Mouse (Mus musculus) heart, embryonic 11.5 days (tissue): ENCODE measurements at regions not wholly inside any gene's neighbourhood (a gene's known extent, or its start where the extent isn't known, plus 50 kb on each side); places are given as distances from the start of the nearest gene placed in this dataset.

ENCODE experiments used
- ATAC-seq: fragments of 200-750 bp; cut with Nextera tagmentation; replicated peaks from 2 replicates; pipeline ENCODE4 v1.8.0; 2017; ENCODE audit warnings: moderate library complexity; ENCODE audit not compliant: insufficient number of reproducible peaks, low FRiP score, low TSS enrichment
- H3K27ac ChIP-seq: fragments of 300-500 bp; sonication (generic); 2 replicates; pipeline ENCODE4 v1.5.1; 2014; ENCODE audit warnings: mild to moderate bottlenecking, low read depth, low read length
- H3K27me3 ChIP-seq: fragments of 300-500 bp; sonication (generic); 2 replicates; pipeline ENCODE4 v1.6.1; 2014; ENCODE audit warnings: mild to moderate bottlenecking, low read length, mixed read lengths; ENCODE audit not compliant: control insufficient read depth, insufficient read depth
- H3K36me3 ChIP-seq: fragments of 300-500 bp; sonication (generic); 2 replicates; pipeline ENCODE4 v1.6.1; 2014; ENCODE audit warnings: mild to moderate bottlenecking, low read length, moderate library complexity, mixed read lengths; ENCODE audit not compliant: control insufficient read depth, insufficient read depth
- H3K4me1 ChIP-seq: fragments of 300-500 bp; sonication (generic); 2 replicates; pipeline ENCODE4 v1.6.1; 2014; ENCODE audit warnings: low read length; ENCODE audit not compliant: control insufficient read depth, insufficient read depth
- H3K4me2 ChIP-seq: fragments of 300-500 bp; sonication (generic); 2 replicates; pipeline ENCODE4 v1.6.1; 2014; ENCODE audit warnings: mild to moderate bottlenecking, moderate library complexity
- H3K4me3 ChIP-seq: fragments of 300-500 bp; sonication (generic); 2 replicates; pipeline ENCODE4 v1.5.1; 2014; ENCODE audit warnings: low read depth, low read length
- H3K9ac ChIP-seq: fragments of 300-500 bp; sonication (generic); 2 replicates; pipeline ENCODE4 v1.6.1; 2014; ENCODE audit warnings: mild to moderate bottlenecking, low read depth, low read length, moderate library complexity
- H3K9me3 ChIP-seq: fragments of 300-500 bp; sonication (generic); replicated peaks from 2 replicates; pipeline ENCODE4 v1.6.1; 2016; ENCODE audit warnings: low read length; ENCODE audit not compliant: control insufficient read depth
- WGBS: fragments of 180-500 bp; shearing (Covaris S2); extraction: QIAGEN DNeasy Blood & Tissue Kit; methylation state at CpG from one replicate; pipeline ENCODE4 v1.1.7; 2014; ENCODE audit not compliant: insufficient replicate concordance; 5-methylcytosine and 5-hydroxymethylcytosine counted together

- Histone ChIP-seq H3K4me3 (no peak overlapping the region), H3K4me2 (no peak overlapping the region), H3K27ac (no peak overlapping the region), H3K9me3 (no peaks in the 10 kb centered on the region), H3K36me3 (no peaks in the 10 kb centered on the region), H3K9ac (no peak overlapping the region), H3K27me3 (no peaks in the 10 kb centered on the region), H3K4me1 (no peaks in the 10 kb centered on the region)
- ATAC-seq = no peak
- 78% methylated on average over 2 of the region's 2 CpGs for WGBS
Observed at GRCm38 (mm10) chr19:33022839-33023428, 265.6 kb downstream of the Pten start.

- Histone ChIP-seq H3K4me1 (no peaks in the 10 kb centered on the region), H3K9me3 (no peaks in the 10 kb centered on the region), H3K4me2 (no peak overlapping the region), H3K27ac (no peak overlapping the region), H3K36me3 (no peaks in the 10 kb centered on the region), H3K4me3 (no peak overlapping the region), H3K9ac (no peak overlapping the region), H3K27me3 (no peaks in the 10 kb centered on the region)
- no peak for ATAC-seq
- WGBS = 78% methylated on average over 5 of the region's 5 CpGs
Observed at GRCm38 (mm10) chr19:33029688-33030444, 272.6 kb downstream of the Pten start.

GRCm38 (mm10) chr19:33040512-33040911, 283.2 kb downstream of the Pten start:
- Histone ChIP-seq H3K9me3 (no peaks in the 10 kb centered on the region), H3K27ac (no peak overlapping the region), H3K4me2 (no peak overlapping the region), H3K9ac (no peak overlapping the region), H3K4me1 (no peaks in the 10 kb centered on the region; the same call in 1 of the 2 replicates), H3K4me3 (no peak overlapping the region), H3K36me3 (no peaks in the 10 kb centered on the region), H3K27me3 (no peaks in the 10 kb centered on the region)
- WGBS = 44% methylated on average over 5 of the region's 5 CpGs
- ATAC-seq = no peak

GRCm38 (mm10) chr19:33040991-33041390, 283.7 kb downstream of the Pten start:
- 70% methylated on average over 6 of the region's 6 CpGs for WGBS
- no peak overlapping the region for H3K27ac ChIP-seq
- H3K9ac ChIP-seq = no peak overlapping the region
- no peaks in the 10 kb centered on the region for H3K9me3 ChIP-seq
- H3K27me3 ChIP-seq = no peaks in the 10 kb centered on the region
- H3K4me3 ChIP-seq = no peak overlapping the region
- H3K36me3 ChIP-seq = no peaks in the 10 kb centered on the region
- ATAC-seq = no peak
- no peaks in the 10 kb centered on the region; the same call in 1 of the 2 replicates for H3K4me1 ChIP-seq
- no peak overlapping the region for H3K4me2 ChIP-seq

- no peak for ATAC-seq
- Histone ChIP-seq H3K27me3 (no peaks in the 10 kb centered on the region), H3K4me3 (no peak overlapping the region), H3K4me1 (no peaks in the 10 kb centered on the region; the same call in 1 of the 2 replicates), H3K36me3 (no peaks in the 10 kb centered on the region), H3K9me3 (no peaks in the 10 kb centered on the region), H3K9ac (no peak overlapping the region), H3K4me2 (no peak overlapping the region), H3K27ac (no peak overlapping the region)
- WGBS = 65% methylated on average over 2 of the region's 2 CpGs
Observed at GRCm38 (mm10) chr19:33042760-33043159, 285.5 kb downstream of the Pten start.

- Histone ChIP-seq H3K27ac (no peak overlapping the region), H3K4me1 (no peaks in the 10 kb centered on the region; the same call in 1 of the 2 replicates), H3K4me3 (no peak overlapping the region), H3K27me3 (no peaks in the 10 kb centered on the region), H3K9me3 (no peaks in the 10 kb centered on the region), H3K4me2 (no peak overlapping the region), H3K36me3 (no peaks in the 10 kb centered on the region), H3K9ac (no peak overlapping the region)
- ATAC-seq = no peak
- 69% methylated on average over 3 of the region's 3 CpGs for WGBS
Observed at GRCm38 (mm10) chr19:33043696-33044095, 286.4 kb downstream of the Pten start.

- no peak for ATAC-seq
- Histone ChIP-seq H3K36me3 (no peaks in the 10 kb centered on the region), H3K4me1 (no peaks in the 10 kb centered on the region), H3K27ac (no peak overlapping the region), H3K9ac (no peak overlapping the region), H3K9me3 (no peaks in the 10 kb centered on the region), H3K4me3 (no peak overlapping the region), H3K4me2 (no peak overlapping the region), H3K27me3 (no peaks in the 10 kb centered on the region)
- 70% methylated on average over 9 of the region's 9 CpGs for WGBS
Observed at GRCm38 (mm10) chr19:33048754-33049442, 291.6 kb downstream of the Pten start.

GRCm38 (mm10) chr19:33053199-33053867, 296.0 kb downstream of the Pten start:
- Histone ChIP-seq H3K4me1 (0 out of 2 replicates have a peak, but pooled peaks cover 2% of the 10 kb centered on the region), H3K36me3 (no peaks in the 10 kb centered on the region), H3K4me3 (no peak overlapping the region), H3K27ac (no peak overlapping the region), H3K9me3 (no peaks in the 10 kb centered on the region), H3K27me3 (no peaks in the 10 kb centered on the region), H3K4me2 (no peak overlapping the region), H3K9ac (no peak overlapping the region)
- no peak for ATAC-seq
- 71% methylated on average over 4 of the region's 4 CpGs for whole genome bisulfite sequencing
